Mouse (Mus musculus) embryonic facial prominence, embryonic 15.5 days (tissue): ENCODE data around the gene Adarb1. TPM values are rescaled to one million over a fixed set of nuclear protein-coding genes. Genes with fewer than 3 reads are reported as not detected.

Experiments
- ATAC-seq: fragments of 200-750 bp; cut with Nextera tagmentation; 2 replicates; pipeline ENCODE4 v1.8.0; 2017; ENCODE audit warnings: low read depth, moderate TSS enrichment; ENCODE audit not compliant: insufficient number of reproducible peaks, low FRiP score, low TSS enrichment
- H3K27ac ChIP-seq: fragments of 300-500 bp; sonication (generic); replicated peaks from 2 replicates; pipeline ENCODE4 v1.5.1; 2015; ENCODE audit warnings: mild to moderate bottlenecking, inconsistent platforms
- H3K27me3 ChIP-seq: fragments of 300-500 bp; sonication (generic); 2 replicates; pipeline ENCODE4 v1.6.1; 2015; ENCODE audit warnings: inconsistent platforms
- H3K36me3 ChIP-seq: fragments of 300-500 bp; sonication (generic); 2 replicates; pipeline ENCODE4 v1.6.1; 2015; ENCODE audit warnings: mild to moderate bottlenecking, inconsistent platforms
- H3K4me1 ChIP-seq: fragments of 300-500 bp; sonication (generic); 2 replicates; pipeline ENCODE4 v1.6.1; 2015; ENCODE audit warnings: inconsistent platforms
- H3K4me2 ChIP-seq: fragments of 300-500 bp; sonication (generic); replicated peaks from 2 replicates; pipeline ENCODE4 v1.6.1; 2015; ENCODE audit warnings: mild to moderate bottlenecking, inconsistent platforms
- H3K4me3 ChIP-seq: fragments of 300-500 bp; sonication (generic); replicated peaks from 2 replicates; pipeline ENCODE4 v1.5.1; 2015; ENCODE audit warnings: mild to moderate bottlenecking, inconsistent platforms
- H3K9ac ChIP-seq: fragments of 300-500 bp; sonication (generic); 2 replicates; pipeline ENCODE4 v1.6.1; 2015; ENCODE audit warnings: inconsistent platforms
- H3K9me3 ChIP-seq: fragments of 300-500 bp; sonication (generic); replicated peaks from 2 replicates; pipeline ENCODE4 v1.6.1; 2016; ENCODE audit warnings: inconsistent platforms
- WGBS: fragments of 180-500 bp; shearing (Covaris S2); methylation state at CpG from one replicate; pipeline ENCODE4 v1.1.7; 2015; 5-methylcytosine and 5-hydroxymethylcytosine counted together
- polyA plus RNA-seq: library from polyadenylated mRNA; unstranded; fragments of >200 nt; fragmentation: Nextera tagmentation; extraction: Ambion mirVana; gene quantifications from 2 replicates; pipeline ENCODE4 v1.2.1, GENCODE M21; 2015

Adarb1 gene
- polyA plus RNA-seq, 1 experiment from 2014 or later, result 5.2 TPM

DNA sequence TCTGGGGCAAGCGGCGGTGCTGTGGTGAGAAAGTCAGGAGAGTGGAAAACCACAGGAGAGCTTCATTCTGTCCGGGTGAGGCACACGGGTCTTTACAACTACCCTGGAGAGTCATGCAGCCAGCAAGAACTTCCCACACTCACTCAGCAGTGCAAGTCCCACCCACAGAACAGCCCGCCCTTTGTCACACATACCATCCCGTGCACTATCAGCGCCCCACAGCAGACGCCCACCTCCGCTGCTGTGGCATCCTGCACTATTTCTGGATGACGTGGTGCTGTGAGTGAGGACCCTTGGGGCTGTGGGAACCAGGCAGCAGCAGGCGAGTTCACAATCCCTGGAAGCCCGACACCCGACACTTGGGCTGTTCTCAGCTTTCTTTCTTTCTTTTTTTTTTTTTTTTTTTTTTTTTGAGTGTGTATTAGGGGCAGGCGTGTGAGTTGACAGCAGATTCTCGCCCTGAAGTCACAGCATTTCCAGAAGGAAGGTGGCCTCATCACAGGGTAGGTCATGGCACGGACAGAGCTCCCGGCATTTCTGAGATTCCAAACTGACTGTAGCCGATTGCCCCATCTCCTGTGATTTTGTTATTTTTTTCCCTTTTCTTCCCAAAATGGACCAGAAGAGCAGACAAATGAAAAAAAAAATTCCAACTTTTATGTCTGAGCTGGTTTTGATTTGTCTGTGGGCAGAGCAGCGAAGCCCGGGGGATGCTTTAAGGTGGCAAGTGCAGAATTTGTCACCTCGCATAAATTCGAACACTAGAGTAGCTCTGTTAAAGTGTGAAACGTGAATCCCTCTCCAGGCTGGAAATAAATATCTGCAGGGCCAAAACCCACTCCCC lies 31.5 kb upstream of the Adarb1 start:
- 10% methylated on average over 23 of the region's 23 CpGs for WGBS
- H3K9ac ChIP-seq, result no peak overlapping the region
- H3K27me3 ChIP-seq, result 0 out of 2 replicates have a peak, but pooled peaks cover 4% of the 10 kb centered on the region
- no peaks in the 10 kb centered on the region for H3K36me3 ChIP-seq
- H3K4me1 ChIP-seq, result peaks cover 25% of the 10 kb centered on the region
- H3K27ac ChIP-seq, result no peak overlapping the region; the same call in 1 of the 2 replicates
- H3K4me2 ChIP-seq, result peak overlapping the region; percentile 54
- no peak for ATAC-seq
- peak overlapping the region; percentile 32 for H3K4me3 ChIP-seq
- H3K9me3 ChIP-seq, result 0 out of 2 replicates have a peak, but pooled peaks cover 4% of the 10 kb centered on the region

DNA sequence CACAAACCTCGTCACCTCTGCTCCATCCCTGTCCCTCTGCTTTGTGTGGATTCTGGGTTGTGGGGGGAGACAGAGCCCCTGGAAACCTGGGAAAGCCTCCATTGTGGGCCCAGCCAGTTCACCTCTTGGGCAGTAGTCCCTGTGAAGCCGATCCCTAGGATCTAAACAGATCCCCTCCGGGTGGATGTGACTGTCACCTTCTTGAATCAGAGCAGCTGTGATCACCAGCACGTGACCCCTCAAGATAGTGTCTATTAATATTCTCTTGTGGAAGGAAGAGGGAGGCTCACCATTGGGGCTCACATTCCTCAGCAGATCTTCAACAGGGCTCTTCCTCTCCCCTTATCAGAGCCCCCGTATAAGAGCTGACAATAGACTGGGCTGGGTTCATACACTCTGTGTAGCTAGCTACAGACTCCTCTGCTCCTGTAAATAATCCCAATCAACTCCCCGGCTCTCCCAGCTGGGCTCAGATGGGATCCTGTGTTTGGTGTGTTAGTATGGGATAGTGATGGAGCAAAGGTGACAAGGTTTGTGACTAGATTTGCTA lies 30.7 kb upstream of the Adarb1 start:
- peak overlapping the region; percentile 32; the same call in 1 of the 2 replicates for H3K4me3 ChIP-seq

DNA sequence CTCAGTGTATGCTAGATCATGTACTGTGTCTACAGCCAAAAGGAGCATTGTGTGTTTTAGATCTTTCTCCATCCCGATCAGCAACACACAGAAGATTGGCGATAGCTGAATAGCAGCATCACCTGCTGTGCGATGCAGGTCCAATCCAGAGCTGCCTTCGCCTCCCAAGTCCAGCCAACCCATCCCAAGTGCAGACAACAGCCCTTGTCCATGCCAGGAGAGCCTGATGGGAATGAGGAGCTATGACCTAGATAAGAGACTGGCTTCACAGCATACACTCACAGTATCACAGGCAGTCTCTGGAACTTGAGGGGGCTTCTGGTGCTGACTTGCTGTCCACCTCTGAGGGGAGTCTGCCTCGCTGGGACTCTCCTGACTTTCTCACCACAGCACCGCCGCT lies 30.1 kb upstream of the Adarb1 start:
- no peak overlapping the region for H3K27ac ChIP-seq
- no peak overlapping the region for H3K4me3 ChIP-seq
- no peaks in the 10 kb centered on the region for H3K36me3 ChIP-seq
- peaks cover 25% of the 10 kb centered on the region for H3K4me1 ChIP-seq
- H3K4me2 ChIP-seq, result no peak overlapping the region
- 0 out of 2 replicates have a peak, but pooled peaks cover 4% of the 10 kb centered on the region for H3K27me3 ChIP-seq
- H3K9me3 ChIP-seq, result 0 out of 2 replicates have a peak, but pooled peaks cover 4% of the 10 kb centered on the region
- H3K9ac ChIP-seq, result no peak overlapping the region
- no peak for ATAC-seq
- WGBS, result 76% methylated on average over 7 of the region's 7 CpGs

More for the DNA sequence above, 30.7 kb upstream of the Adarb1 start:
- ATAC-seq, result no peak
- H3K4me2 ChIP-seq, result peak overlapping the region; percentile 54
- no peaks in the 10 kb centered on the region for H3K36me3 ChIP-seq
- H3K4me1 ChIP-seq, result peaks cover 25% of the 10 kb centered on the region
- H3K9ac ChIP-seq, result no peak overlapping the region
- 0 out of 2 replicates have a peak, but pooled peaks cover 4% of the 10 kb centered on the region for H3K9me3 ChIP-seq
- WGBS, result 62% methylated on average over 6 of the region's 6 CpGs
- H3K27me3 ChIP-seq, result 0 out of 2 replicates have a peak, but pooled peaks cover 4% of the 10 kb centered on the region
- H3K27ac ChIP-seq, result no peak overlapping the region

DNA sequence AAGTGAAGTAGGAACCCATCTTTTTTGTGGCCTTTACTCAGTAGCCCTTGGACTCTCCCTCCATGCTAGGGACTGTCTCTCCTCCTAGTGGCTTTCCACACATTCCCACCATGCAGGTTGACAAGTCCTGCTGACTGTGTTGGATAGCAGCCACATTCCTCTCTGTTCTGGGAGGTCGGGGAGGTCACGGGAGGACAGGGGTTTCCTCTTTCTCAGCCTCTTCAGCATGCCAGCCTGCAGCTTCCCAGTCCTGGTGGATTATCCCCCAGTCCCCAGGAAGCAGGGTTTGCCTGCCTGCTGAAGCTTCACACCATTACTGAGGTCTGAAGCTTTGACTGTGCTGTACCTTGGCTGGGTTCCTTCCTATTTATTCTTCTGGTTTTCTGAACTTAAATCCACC lies 29.7 kb upstream of the Adarb1 start:
- Histone ChIP-seq H3K9ac (no peak overlapping the region), H3K4me1 (peaks cover 25% of the 10 kb centered on the region), H3K4me2 (no peak overlapping the region), H3K9me3 (0 out of 2 replicates have a peak, but pooled peaks cover 4% of the 10 kb centered on the region), H3K4me3 (no peak overlapping the region), H3K27ac (no peak overlapping the region), H3K36me3 (no peaks in the 10 kb centered on the region), H3K27me3 (0 out of 2 replicates have a peak, but pooled peaks cover 4% of the 10 kb centered on the region)
- WGBS, result 4% methylated on average over 2 of the region's 2 CpGs
- no peak for ATAC-seq

DNA sequence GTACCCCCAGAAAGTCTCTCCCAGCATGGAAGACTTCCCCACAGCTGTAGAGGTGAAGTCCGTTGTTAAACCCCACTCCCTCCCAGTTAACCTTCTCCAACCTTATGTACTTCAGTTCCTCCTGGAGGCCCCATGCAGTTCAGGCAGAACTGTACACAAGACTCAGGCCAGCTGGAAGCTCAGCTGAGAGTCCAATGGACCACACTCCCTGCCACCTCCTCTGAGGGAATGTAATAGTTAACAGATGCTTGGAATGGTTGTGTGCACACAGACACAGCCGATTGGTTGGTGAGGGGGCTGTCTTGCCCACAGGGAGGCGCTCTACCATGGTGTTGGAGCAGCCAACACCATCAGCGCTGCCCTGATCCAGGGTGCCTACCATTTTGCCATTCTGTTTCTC lies 24.2 kb upstream of the Adarb1 start:
- no peak; the same call in 1 of the 2 replicates for ATAC-seq
- H3K9ac ChIP-seq, result no peak overlapping the region
- no peak overlapping the region for H3K4me3 ChIP-seq
- peaks cover 14% of the 10 kb centered on the region for H3K4me1 ChIP-seq
- no peaks in the 10 kb centered on the region for H3K9me3 ChIP-seq
- WGBS, result 55% methylated on average over 4 of the region's 4 CpGs
- 0 out of 2 replicates have a peak, but pooled peaks cover 4% of the 10 kb centered on the region for H3K27me3 ChIP-seq
- no peaks in the 10 kb centered on the region for H3K36me3 ChIP-seq
- H3K4me2 ChIP-seq, result no peak overlapping the region
- H3K27ac ChIP-seq, result no peak overlapping the region

DNA sequence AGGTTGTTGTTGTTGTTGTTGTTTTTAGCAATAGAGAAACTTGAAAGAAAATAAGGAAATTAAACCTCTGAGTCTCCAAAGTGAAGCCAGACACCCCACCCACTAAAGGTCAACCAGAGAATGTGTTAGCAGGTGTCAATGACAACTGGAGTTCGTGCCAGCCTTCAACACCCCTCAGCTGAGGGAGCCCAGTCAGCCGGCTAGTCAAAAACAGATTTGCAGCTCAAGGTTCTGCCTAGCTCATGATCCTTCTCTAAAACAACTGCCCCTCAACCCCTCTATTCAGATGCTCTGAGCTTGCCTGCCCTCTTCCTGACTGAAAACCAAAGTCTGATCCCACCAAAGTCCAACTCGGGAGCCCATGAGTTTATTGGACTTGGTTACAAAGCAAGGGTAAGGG lies 23.7 kb upstream of the Adarb1 start:
- no peak overlapping the region for H3K27ac ChIP-seq
- no peak overlapping the region for H3K9ac ChIP-seq
- peaks cover 14% of the 10 kb centered on the region for H3K4me1 ChIP-seq
- no peak overlapping the region for H3K4me3 ChIP-seq
- WGBS, result 79% methylated on average over 3 of the region's 3 CpGs
- H3K27me3 ChIP-seq, result 0 out of 2 replicates have a peak, but pooled peaks cover 4% of the 10 kb centered on the region
- H3K9me3 ChIP-seq, result no peaks in the 10 kb centered on the region
- H3K4me2 ChIP-seq, result no peak overlapping the region
- no peak for ATAC-seq
- H3K36me3 ChIP-seq, result no peaks in the 10 kb centered on the region

DNA sequence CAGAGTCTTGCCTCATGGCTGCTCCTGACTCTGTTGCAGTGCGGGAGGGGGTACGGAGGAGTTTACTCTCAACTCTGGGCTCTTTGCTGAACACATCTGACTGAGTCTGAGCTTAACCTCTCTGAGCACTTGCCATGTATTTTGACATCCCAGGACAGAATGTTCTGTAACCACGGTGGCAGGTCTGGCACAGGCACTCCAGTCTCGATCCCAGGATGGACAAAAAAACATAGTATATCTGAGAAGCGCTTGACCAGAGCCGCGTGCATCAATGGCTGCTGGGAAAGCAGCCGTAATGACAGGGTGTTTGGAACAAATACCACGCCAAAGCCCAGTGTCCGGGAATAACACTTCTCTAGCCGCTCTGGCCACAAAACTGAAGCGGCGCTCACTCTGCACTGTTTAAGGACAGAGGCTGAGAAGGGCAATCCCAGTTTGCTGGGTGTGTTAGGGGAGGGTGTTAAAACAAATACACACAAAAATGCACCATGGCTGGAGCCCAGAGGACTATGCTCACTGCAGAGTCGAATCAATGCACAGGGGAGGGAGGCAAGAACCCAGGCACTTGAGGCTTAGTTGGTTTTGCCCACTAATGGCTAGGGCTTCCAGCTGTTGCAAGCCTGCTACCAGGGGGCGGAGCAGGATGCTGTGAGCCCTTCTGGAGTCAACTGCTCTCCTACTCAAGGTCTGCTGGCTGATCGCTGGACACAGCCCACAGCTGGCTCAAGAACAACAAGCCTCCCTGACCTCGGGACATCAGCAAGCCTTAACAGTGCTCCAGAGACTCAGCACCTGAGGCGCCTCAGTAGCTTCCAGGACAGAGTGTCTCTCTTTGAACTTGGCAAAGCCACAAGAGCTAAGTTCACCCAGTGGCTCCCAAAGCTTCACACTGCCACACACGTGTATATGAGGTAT lies 23.0 kb upstream of the Adarb1 start:
- no peaks in the 10 kb centered on the region for H3K9me3 ChIP-seq
- H3K4me2 ChIP-seq, result no peak overlapping the region
- H3K4me1 ChIP-seq, result peaks cover 14% of the 10 kb centered on the region
- peak; percentile 70 for ATAC-seq
- no peak overlapping the region for H3K27ac ChIP-seq
- H3K4me3 ChIP-seq, result no peak overlapping the region
- H3K9ac ChIP-seq, result no peak overlapping the region
- H3K36me3 ChIP-seq, result no peaks in the 10 kb centered on the region
- H3K27me3 ChIP-seq, result no peaks in the 10 kb centered on the region
- 59% methylated on average over 19 of the region's 19 CpGs for WGBS

DNA sequence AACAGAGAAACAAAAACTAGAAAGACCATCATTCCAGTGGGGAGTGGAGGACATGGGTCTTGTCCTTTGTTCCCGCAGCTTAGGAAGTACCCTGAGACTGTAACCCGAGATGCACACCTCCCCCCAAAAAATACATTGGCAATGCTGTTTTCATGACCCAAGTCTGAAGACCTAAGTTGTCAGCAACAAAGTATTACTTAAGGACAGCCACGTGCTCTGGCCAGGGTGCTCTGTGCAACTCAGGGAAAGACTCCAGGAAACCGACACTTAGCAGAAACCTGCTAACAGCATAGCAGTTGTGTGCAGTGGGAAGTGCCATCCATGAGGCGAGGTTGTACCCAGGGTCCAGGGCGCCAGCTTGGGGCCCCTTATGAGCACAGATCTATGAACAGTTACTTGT lies 22.2 kb upstream of the Adarb1 start:
- 34% methylated on average over 6 of the region's 6 CpGs for WGBS
- H3K4me1 ChIP-seq, result peaks cover 15% of the 10 kb centered on the region
- no peak for ATAC-seq
- H3K4me3 ChIP-seq, result no peak overlapping the region
- H3K36me3 ChIP-seq, result no peaks in the 10 kb centered on the region
- H3K9ac ChIP-seq, result no peak overlapping the region
- no peaks in the 10 kb centered on the region for H3K27me3 ChIP-seq
- H3K9me3 ChIP-seq, result no peaks in the 10 kb centered on the region
- no peak overlapping the region for H3K27ac ChIP-seq
- H3K4me2 ChIP-seq, result no peak overlapping the region

DNA sequence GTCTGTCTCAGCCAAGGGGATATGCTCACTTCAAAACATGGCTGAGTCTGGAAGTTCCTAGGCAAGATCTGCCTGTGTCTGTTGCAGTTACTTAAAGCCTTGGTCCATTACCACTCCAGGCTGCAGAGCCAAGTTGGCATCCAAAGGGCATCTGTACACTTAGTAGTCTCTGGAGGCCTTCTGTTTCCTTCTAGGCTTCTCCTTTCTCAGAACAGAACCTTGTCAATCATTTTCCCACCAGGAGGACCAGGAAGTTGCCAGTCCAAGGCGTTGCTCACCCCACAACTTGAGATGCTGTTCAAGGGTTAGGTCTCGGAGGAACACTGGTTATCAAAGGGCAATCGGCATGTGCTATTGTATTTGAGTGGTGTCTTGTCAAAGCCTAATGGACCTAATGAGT lies 21.0 kb upstream of the Adarb1 start:
- H3K9me3 ChIP-seq, result no peaks in the 10 kb centered on the region
- no peaks in the 10 kb centered on the region for H3K36me3 ChIP-seq
- H3K27ac ChIP-seq, result no peak overlapping the region
- no peaks in the 10 kb centered on the region for H3K27me3 ChIP-seq
- no peak for ATAC-seq
- H3K9ac ChIP-seq, result no peak overlapping the region
- H3K4me3 ChIP-seq, result no peak overlapping the region
- H3K4me1 ChIP-seq, result peaks cover 28% of the 10 kb centered on the region
- 85% methylated on average over 3 of the region's 3 CpGs for WGBS
- H3K4me2 ChIP-seq, result no peak overlapping the region

DNA sequence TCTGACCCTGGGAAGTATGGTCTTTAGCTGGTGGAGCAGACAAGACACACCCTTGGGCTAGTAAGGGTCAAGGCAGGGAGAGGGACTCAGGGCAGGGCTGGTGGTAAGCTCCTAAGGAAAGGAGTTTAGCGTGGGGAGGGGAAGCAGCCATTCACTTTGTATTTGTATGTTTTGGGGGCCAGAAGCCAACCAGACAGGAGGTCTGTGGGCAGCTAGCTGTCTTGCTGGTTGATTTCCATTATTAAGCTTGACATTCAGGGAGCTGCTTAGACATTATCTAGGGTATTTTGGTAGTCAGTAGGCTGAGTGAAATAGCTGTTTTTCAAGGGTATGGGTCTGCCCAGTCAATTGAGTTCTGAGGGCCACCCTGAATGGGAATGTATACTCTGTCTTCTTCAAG lies 20.0 kb upstream of the Adarb1 start:
- no peaks in the 10 kb centered on the region for H3K9me3 ChIP-seq
- no peaks in the 10 kb centered on the region for H3K27me3 ChIP-seq
- WGBS, result 50% methylated on average over 1 of the region's 1 CpGs
- no peak overlapping the region for H3K27ac ChIP-seq
- no peak overlapping the region for H3K4me3 ChIP-seq
- H3K36me3 ChIP-seq, result no peaks in the 10 kb centered on the region
- ATAC-seq, result no peak
- H3K4me2 ChIP-seq, result no peak overlapping the region
- peaks cover 30% of the 10 kb centered on the region for H3K4me1 ChIP-seq
- no peak overlapping the region for H3K9ac ChIP-seq

DNA sequence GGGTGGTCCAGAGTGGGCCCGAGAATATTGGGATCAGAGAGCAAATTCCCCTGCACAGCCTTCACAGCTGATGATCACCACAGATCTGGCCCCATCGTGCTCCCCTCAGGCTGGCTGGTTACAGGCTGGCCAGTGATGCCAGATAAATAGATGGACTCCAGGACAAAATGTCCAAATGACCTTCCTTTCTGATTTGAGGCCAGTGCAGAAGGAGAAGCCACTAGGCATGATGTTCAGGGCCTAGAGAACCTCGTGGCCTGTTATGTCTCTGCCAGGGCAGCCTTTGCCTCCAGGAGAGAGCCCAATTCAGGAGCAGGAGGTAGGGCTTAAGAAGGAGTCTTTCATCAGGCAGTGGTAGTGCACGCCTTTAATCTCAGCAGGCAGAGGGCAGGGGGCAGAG lies 17.3 kb upstream of the Adarb1 start:
- WGBS, result 63% methylated on average over 4 of the region's 4 CpGs
- no peak for ATAC-seq
- peak overlapping the region; percentile 63 for H3K27ac ChIP-seq
- no peak overlapping the region for H3K9ac ChIP-seq
- no peaks in the 10 kb centered on the region for H3K36me3 ChIP-seq
- no peaks in the 10 kb centered on the region for H3K9me3 ChIP-seq
- peaks cover 18% of the 10 kb centered on the region for H3K4me1 ChIP-seq
- H3K4me3 ChIP-seq, result no peak overlapping the region
- no peaks in the 10 kb centered on the region for H3K27me3 ChIP-seq
- H3K4me2 ChIP-seq, result no peak overlapping the region
